Comparison of ENCODE assay signal across 28 mouse cellular contexts in genomic region chr10:60363426-60363825, GRCm38 (mm10). TPM values are rescaled to one million over a fixed set of nuclear protein-coding genes. Genes with fewer than 3 reads are reported as not detected.
DNase-seq lines count a peak whose midpoint lies in the region; TF ChIP-seq lines count a peak whose summit lies in the region.
"Had no signal": no experiment of that assay in that cellular context is flagged by ENCODE, and none has a peak within 500 bp of the region (broad histone marks: within the 10 kb centered on the region; RNA-seq: fewer than 3 reads in every experiment).

No protein-coding gene starts in this region.

- peak overlapping the region; percentile 28; the same call in 1 of the 2 replicates for H3K27ac ChIP-seq in gastrocnemius, adult 2 months
- H3K27ac ChIP-seq in cortical plate, adult 2 months (ENCODE audit: insufficient read depth, low read length), result peak overlapping the region; percentile 35
- H3K27ac ChIP-seq in small intestine, adult 2 months (ENCODE audit: insufficient read depth, low read depth, low read length), result 0 out of 2 replicates have a peak overlapping the region, but pooled peaks have one; percentile 22
- H3K27ac ChIP-seq: embryonic facial prominence, embryonic 10.5 days; embryonic facial prominence, embryonic 13.5 days; forebrain, embryonic 10.5 days; forebrain, embryonic 13.5 days; heart, adult 2 months; heart, embryonic 10.5 days; heart, embryonic 13.5 days; hindbrain, embryonic 14.5 days; hindbrain, postnatal 0 days had no signal

- no peaks in the 10 kb centered on the region for H3K27me3 ChIP-seq in small intestine, adult 2 months (ENCODE audit: control insufficient read depth, insufficient read depth, low read length)
- H3K27me3 ChIP-seq: embryonic facial prominence, embryonic 13.5 days; forebrain, embryonic 13.5 days; heart, embryonic 13.5 days had no signal

- DNase-seq in gastrocnemius, adult 2 months, result no peak
- DNase-seq in gastrocnemius, adult 8-10 months (ENCODE audit: low spot score in 2 of 2), result no peak
- peak; percentile 69 for DNase-seq in NIH3T3 (ENCODE audit: low read depth)
- DNase-seq in urinary bladder, postnatal 10 days (ENCODE audit: low spot score), result no peak
- DNase-seq in heart, adult 18-20 months, result no peak
- DNase-seq: adrenal gland, adult 8-10 months; adrenal gland, postnatal 25 days; cerebellum, adult 11 months; cerebellum, adult 2 months; cerebellum, adult 9-11 months; cerebellum, postnatal 25 days; embryo, embryonic 11 days; gastrocnemius, postnatal 25 days; heart, adult 2 months; heart, postnatal 14 days; heart, postnatal 4 days had no signal

- H3K4me3 ChIP-seq in gastrocnemius, adult 2 months, result no peak overlapping the region
- no peak overlapping the region for H3K4me3 ChIP-seq in cortical plate, adult 2 months (ENCODE audit: insufficient read depth, low read length)
- H3K4me3 ChIP-seq in small intestine, adult 2 months (ENCODE audit: low read depth, low read length), result no peak overlapping the region
- H3K4me3 ChIP-seq: embryonic facial prominence, embryonic 10.5 days; embryonic facial prominence, embryonic 13.5 days; forebrain, embryonic 10.5 days; forebrain, embryonic 13.5 days; heart, adult 2 months; heart, embryonic 10.5 days; heart, embryonic 13.5 days had no signal

- intact Hi-C loops in gastrocnemius, adult 2 months (cut with DNase I), result no loop called here

- no peak for TF ChIP-seq CTCF in gastrocnemius, adult 2 months (IDR thresholded peaks at IDR 0.05)
- no peak for TF ChIP-seq CTCF in cortical plate, adult 2 months (IDR thresholded peaks at IDR 0.05; ENCODE audit: extremely low read depth, insufficient read depth, low read length)
- TF ChIP-seq CTCF in small intestine, adult 2 months (IDR thresholded peaks at IDR 0.05; ENCODE audit: extremely low read depth, insufficient read length, insufficient replicate concordance, low read depth, low read length), result no peak

- TF ChIP-seq POLR2A in cortical plate, adult 2 months (IDR thresholded peaks at IDR 0.05; ENCODE audit: extremely low read depth, insufficient read depth, low read length), result no peak
- no peak for TF ChIP-seq POLR2A in small intestine, adult 2 months (IDR thresholded peaks at IDR 0.05; ENCODE audit: low read depth, low read length)

- no peaks in the 10 kb centered on the region for H3K4me1 ChIP-seq in cortical plate, adult 2 months (ENCODE audit: control insufficient read depth, insufficient read depth, low read length)
- H3K4me1 ChIP-seq in small intestine, adult 2 months (ENCODE audit: control insufficient read depth, insufficient read depth, insufficient read length, low read length), result peaks cover 3% of the 10 kb centered on the region; the same call in 1 of the 2 replicates

- peaks cover 4% of the 10 kb centered on the region for H3K36me3 ChIP-seq in small intestine, adult 2 months (ENCODE audit: control insufficient read depth, insufficient read depth, low read length)
- H3K36me3 ChIP-seq: embryonic facial prominence, embryonic 10.5 days; embryonic facial prominence, embryonic 13.5 days; forebrain, embryonic 10.5 days; heart, embryonic 10.5 days; heart, embryonic 13.5 days had no signal

- WGBS in small intestine, adult 2 months, result 67% methylated on average over 6 of the region's 6 CpGs

RNA-seq across cellular contexts. Expression of gene Vsir, which starts 16.8 kb away (rescaled TPM):
- total RNA-seq in gastrocnemius, adult 2 months (2021), result 1 to 10 TPM; 6.2 to 6.4 TPM
- 1 to 10 TPM; 2.3 to 5.2 (median 3.8) TPM for total RNA-seq in gastrocnemius, adult 8-10 months (2022)
- 37.6 and 41.4 TPM in 2 replicates for polyA plus RNA-seq in cortical plate, adult 2 months (2012; rRNA removed)
- 21.3 and 25.6 TPM in 2 replicates for polyA plus RNA-seq in small intestine, adult 2 months (2012; rRNA removed)
- 10 to 100 TPM; 11.3 to 13.3 TPM for total RNA-seq in heart, adult 18-20 months (2021)

RNA-seq across cellular contexts. Expression of gene Gm17455, which starts 36.1 kb away (rescaled TPM):
- under 1 TPM in 1 of 2 experiments, not detected in 1; 0.31 TPM for total RNA-seq in gastrocnemius, adult 2 months (2021)
- not detected for total RNA-seq in gastrocnemius, adult 8-10 months (2022)
- 0.72 and 2.6 TPM in 2 replicates for polyA plus RNA-seq in cortical plate, adult 2 months (2012; rRNA removed)
- 0.41 and 0.51 TPM in 2 replicates for polyA plus RNA-seq in small intestine, adult 2 months (2012; rRNA removed)
- not detected for total RNA-seq in heart, adult 18-20 months (2021)
- total RNA-seq: adrenal gland, adult 8-10 months; adrenal gland, postnatal 25 days; common myeloid progenitor, adult 5-6 weeks; gastrocnemius, adult 18-20 months; gastrocnemius, postnatal 25 days; heart, adult 2 months; heart, postnatal 14 days; heart, postnatal 4 days had no signal
